Mouse (Mus musculus) left cerebral cortex, postnatal 36 days (tissue): ENCODE measurements at regions not wholly inside any gene's neighbourhood (a gene's known extent, or its start where the extent isn't known, plus 50 kb on each side); places are given as distances from the start of the nearest gene placed in this dataset.

Experiments
- DNase-seq, 2 experiments: peaks; one replicate each; pipeline ENCODE4 v3.0.0; 2021 to 2022; ENCODE audit warnings: low spot score in 2 of 2, mixed read lengths in 1 of 2
- intact Hi-C: fragments of 180-260 bp; cut with DNase I; formaldehyde crosslinking; loops from one replicate; pipeline ENCODE4 v1.15.1; 2025

- intact Hi-C loops = no loop called here
- no peak for DNase-seq
Observed at GRCm38 (mm10) chr14:58854871-58855270, 287.8 kb downstream of the 1700129C05Rik start.

GRCm38 (mm10) chr14:58844565-58844964 is 298.1 kb downstream of the 1700129C05Rik start:
- intact Hi-C loops = no loop called here
- DNase-seq = no peak

GRCm38 (mm10) chr14:58842196-58842886 is 300.4 kb downstream of the 1700129C05Rik start:
- DNase-seq = no peak
- intact Hi-C loops = no loop called here

- intact Hi-C loops = no loop called here
- DNase-seq = no peak
Observed at GRCm38 (mm10) chr14:58822938-58823337, 319.8 kb downstream of the 1700129C05Rik start.

GRCm38 (mm10) chr14:58817961-58818504 is 324.7 kb downstream of the 1700129C05Rik start:
- intact Hi-C loops = no loop called here
- DNase-seq = no peak

GRCm38 (mm10) chr14:58816540-58816876 is 326.2 kb downstream of the 1700129C05Rik start:
- no peak for DNase-seq
- intact Hi-C loops = no loop called here

- intact Hi-C loops = no loop called here
- no peak for DNase-seq
Observed at GRCm38 (mm10) chr14:58815616-58816539, 326.8 kb downstream of the 1700129C05Rik start.

- intact Hi-C loops = no loop called here
- no peak for DNase-seq
Observed at GRCm38 (mm10) chr14:58812585-58812984, 330.1 kb downstream of the 1700129C05Rik start.

- DNase-seq = no peak
- intact Hi-C loops = no loop called here
Observed at GRCm38 (mm10) chr14:58801402-58801861, 341.3 kb downstream of the 1700129C05Rik start.

GRCm38 (mm10) chr14:58788190-58788945 is 354.3 kb downstream of the 1700129C05Rik start:
- intact Hi-C loops = no loop called here
- no peak for DNase-seq

- intact Hi-C loops = no loop called here
- DNase-seq = no peak
Observed at GRCm38 (mm10) chr14:58787618-58788017, 355.1 kb downstream of the 1700129C05Rik start.

GRCm38 (mm10) chr14:58786791-58787491 is 355.8 kb downstream of the 1700129C05Rik start:
- no peak for DNase-seq
- intact Hi-C loops = no loop called here

- no peak for DNase-seq
- intact Hi-C loops = no loop called here
Observed at GRCm38 (mm10) chr14:58783201-58783600, 359.5 kb downstream of the 1700129C05Rik start.

- no peak for DNase-seq
- intact Hi-C loops = no loop called here
Observed at GRCm38 (mm10) chr14:58780306-58780705, 362.4 kb downstream of the 1700129C05Rik start.

- intact Hi-C loops = no loop called here
- DNase-seq = no peak
Observed at GRCm38 (mm10) chr14:58778675-58779074, 364.0 kb downstream of the 1700129C05Rik start.

- no peak for DNase-seq
- intact Hi-C loops = no loop called here
Observed at GRCm38 (mm10) chr14:58761291-58761690, 381.4 kb downstream of the 1700129C05Rik start.

GRCm38 (mm10) chr14:58759759-58760158 is 382.9 kb downstream of the 1700129C05Rik start:
- DNase-seq = no peak
- intact Hi-C loops = no loop called here

GRCm38 (mm10) chr14:58753781-58754180 is 388.9 kb downstream of the 1700129C05Rik start:
- DNase-seq = no peak
- intact Hi-C loops = no loop called here

- DNase-seq = no peak
- intact Hi-C loops = no loop called here
Observed at GRCm38 (mm10) chr14:58753136-58753535, 389.6 kb downstream of the 1700129C05Rik start.
